Mouse (Mus musculus): ENCODE data around the gene Clic6.
A peak's percentile ranks its signal among the peaks of the same experiment; 100 is the strongest.

- TF ChIP-seq POLR2A (IDR thresholded peaks at IDR 0.05; ENCODE audit: borderline replicate concordance, extremely low read depth, low read depth, low read length) (no peak), CTCF (IDR thresholded peaks at IDR 0.05; ENCODE audit: insufficient read depth, low read length) (peak; percentile 67)
Measured at GRCm38 (mm10) chr16:92519820-92520492, 34.4 kb downstream of the Clic6 start.
